Mouse (Mus musculus): ENCODE measurements around the gene Scamp4. TPM values are rescaled to one million over a fixed set of nuclear protein-coding genes. Genes with fewer than 3 reads are reported as not detected.

The Scamp4 gene
- polyA plus RNA-seq, 1 experiment from 2014 or later, result 41.9 TPM

Small RNAs within 50 kb of the gene (microRNA-seq; reads per million reads assigned to microRNA genes)
- 1.0 reads per million for gene Mir6912

Other genes with a start within 250 kb of the Scamp4 start
- gene Plk5, start 246.4 kb upstream of the Scamp4 start, polyA plus RNA-seq (2015; fragmentation: Nextera tagmentation; extraction: Ambion mirVana), result 0.03 and 0.06 TPM in 2 replicates
- 0.78 and 0.92 TPM in 2 replicates for gene Mex3d, start 215.2 kb upstream of the Scamp4 start, polyA plus RNA-seq (2015; fragmentation: Nextera tagmentation; extraction: Ambion mirVana)
- gene Mbd3, start 203.3 kb upstream of the Scamp4 start, polyA plus RNA-seq (2015; fragmentation: Nextera tagmentation; extraction: Ambion mirVana), result 63.2 and 74.5 TPM in 2 replicates
- 526 and 581 TPM in 2 replicates for gene Uqcr11, start 196.0 kb upstream of the Scamp4 start, polyA plus RNA-seq (2015; fragmentation: Nextera tagmentation; extraction: Ambion mirVana)
- 52.8 and 59.5 TPM in 2 replicates for gene Tcf3, start 169.2 kb upstream of the Scamp4 start, polyA plus RNA-seq (2015; fragmentation: Nextera tagmentation; extraction: Ambion mirVana)
- not detected in 2 replicates for gene Onecut3, start 108.0 kb upstream of the Scamp4 start, polyA plus RNA-seq (2015; fragmentation: Nextera tagmentation; extraction: Ambion mirVana)
- gene Atp8b3, start 63.7 kb upstream of the Scamp4 start, polyA plus RNA-seq (2015; fragmentation: Nextera tagmentation; extraction: Ambion mirVana), result 0.02 TPM in 1 of 2 replicates, not detected in the other
- 12.8 and 15.6 TPM in 2 replicates for gene Rexo1, start 41.3 kb upstream of the Scamp4 start, polyA plus RNA-seq (2015; fragmentation: Nextera tagmentation; extraction: Ambion mirVana)
- gene Klf16, start 25.6 kb upstream of the Scamp4 start, polyA plus RNA-seq (2015; fragmentation: Nextera tagmentation; extraction: Ambion mirVana), result 11.7 and 12.1 TPM in 2 replicates
- gene Abhd17a, start 12.5 kb upstream of the Scamp4 start, polyA plus RNA-seq (2015; fragmentation: Nextera tagmentation; extraction: Ambion mirVana), result 50.8 and 62.8 TPM in 2 replicates
- 4.8 and 5.8 TPM in 2 replicates for gene Adat3, start within 50 bp of the Scamp4 start, polyA plus RNA-seq (2015; fragmentation: Nextera tagmentation; extraction: Ambion mirVana)
- gene Gm49322, start 3.1 kb downstream of the Scamp4 start, polyA plus RNA-seq (2015; fragmentation: Nextera tagmentation; extraction: Ambion mirVana), result 1.5 TPM in 2 replicates
- 49.7 and 60.4 TPM in 2 replicates for gene Csnk1g2, start 20.0 kb downstream of the Scamp4 start, polyA plus RNA-seq (2015; fragmentation: Nextera tagmentation; extraction: Ambion mirVana)
- 14.4 and 15.9 TPM in 2 replicates for gene Btbd2, start 54.2 kb downstream of the Scamp4 start, polyA plus RNA-seq (2015; fragmentation: Nextera tagmentation; extraction: Ambion mirVana)
- 74.9 and 84.6 TPM in 2 replicates for gene Mknk2, start 75.2 kb downstream of the Scamp4 start, polyA plus RNA-seq (2015; fragmentation: Nextera tagmentation; extraction: Ambion mirVana)
- 28.0 and 31.6 TPM in 2 replicates for gene Mob3a, start 99.1 kb downstream of the Scamp4 start, polyA plus RNA-seq (2015; fragmentation: Nextera tagmentation; extraction: Ambion mirVana)
- gene Izumo4, start 99.3 kb downstream of the Scamp4 start, polyA plus RNA-seq (2015; fragmentation: Nextera tagmentation; extraction: Ambion mirVana), result 7.1 and 8.1 TPM in 2 replicates
- gene Ap3d1, start 139.4 kb downstream of the Scamp4 start, polyA plus RNA-seq (2015; fragmentation: Nextera tagmentation; extraction: Ambion mirVana), result 20.2 and 21.8 TPM in 2 replicates
- gene Dot1l, start 152.3 kb downstream of the Scamp4 start, polyA plus RNA-seq (2015; fragmentation: Nextera tagmentation; extraction: Ambion mirVana), result 8.1 and 9.3 TPM in 2 replicates
- gene Sf3a2, start 195.3 kb downstream of the Scamp4 start, polyA plus RNA-seq (2015; fragmentation: Nextera tagmentation; extraction: Ambion mirVana), result 31.3 and 32.8 TPM in 2 replicates
- 73.6 and 83.0 TPM in 2 replicates for gene Plekhj1, start 195.8 kb downstream of the Scamp4 start, polyA plus RNA-seq (2015; fragmentation: Nextera tagmentation; extraction: Ambion mirVana)
- 0.10 and 0.12 TPM in 2 replicates for gene Amh, start 202.4 kb downstream of the Scamp4 start, polyA plus RNA-seq (2015; fragmentation: Nextera tagmentation; extraction: Ambion mirVana)
- 0.97 and 1.3 TPM in 2 replicates for gene Jsrp1, start 210.6 kb downstream of the Scamp4 start, polyA plus RNA-seq (2015; fragmentation: Nextera tagmentation; extraction: Ambion mirVana)
- 1,470 and 1,719 TPM in 2 replicates for gene Oaz1, start 223.8 kb downstream of the Scamp4 start, polyA plus RNA-seq (2015; fragmentation: Nextera tagmentation; extraction: Ambion mirVana)
- not detected in 2 replicates for gene Lingo3, start 241.2 kb downstream of the Scamp4 start, polyA plus RNA-seq (2015; fragmentation: Nextera tagmentation; extraction: Ambion mirVana)

All from liver, embryonic 15.5 days (tissue).